Mouse (Mus musculus) kidney, postnatal 4 days (tissue): ENCODE measurements around the gene Usp46.
"Not testable (repeated sequence)": the region's sequence is repeated elsewhere in the genome, so short reads cannot be mapped to it uniquely, and the experiment has no call there.

Source experiments
- DNase-seq, 2 experiments: peaks; one replicate each; pipeline ENCODE4 v3.0.0; 2021; ENCODE audit warnings: mixed read lengths in 2 of 2

Gene Usp46

GRCm38 (mm10) chr5:74067831-74068713 lies at the start of gene Usp46:
TSS of gene Usp46 (minus strand) at chr5:74068431.
- DNase-seq, result peak; percentile 90 to 94

- DNase-seq, result no peak
Observed at GRCm38 (mm10) chr5:74113961-74114689, 45.9 kb upstream of the Usp46 start.

- no peak for DNase-seq
Observed at GRCm38 (mm10) chr5:74105445-74105844, 37.2 kb upstream of the Usp46 start.

DNA sequence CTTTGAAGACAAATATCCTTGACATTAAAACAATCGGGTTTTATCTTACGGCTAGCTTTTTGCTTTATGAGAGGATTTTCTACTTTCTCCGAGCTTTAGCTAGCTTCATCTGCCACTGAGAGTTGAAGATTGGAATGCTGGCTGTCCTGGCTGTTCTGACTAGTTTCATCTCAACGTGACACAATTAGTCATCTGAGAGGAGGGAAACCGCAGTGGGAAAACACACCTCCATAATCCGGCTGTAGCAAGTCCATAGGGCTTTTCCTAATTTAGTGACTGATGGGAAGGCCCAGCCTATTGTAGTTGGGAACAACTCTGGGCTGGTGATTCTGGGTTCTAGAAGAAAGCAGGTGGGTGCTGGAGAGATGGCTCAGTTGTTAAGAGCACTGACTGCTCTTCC lies 33.5 kb upstream of the Usp46 start:
- no peak for DNase-seq

- DNase-seq, result no peak
Observed at GRCm38 (mm10) chr5:74099046-74099445, 30.8 kb upstream of the Usp46 start.

DNA sequence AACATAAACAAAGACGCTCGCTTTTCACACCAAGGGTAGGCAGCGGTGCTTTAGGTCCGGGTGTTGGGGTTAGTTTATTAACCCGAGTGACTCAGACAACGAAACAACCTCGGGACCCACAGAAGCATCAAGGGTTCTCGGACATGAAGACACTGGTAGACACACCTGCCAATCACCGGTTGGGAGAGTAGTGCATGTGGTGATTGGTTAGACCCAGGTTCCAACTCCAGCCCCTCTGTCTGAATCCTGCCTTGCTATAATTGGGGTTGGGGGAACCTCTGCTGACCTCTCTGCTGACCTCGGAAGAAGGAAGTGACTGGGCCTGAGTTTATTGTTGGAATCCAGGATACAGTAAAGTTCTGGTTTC lies 29.6 kb upstream of the Usp46 start:
- DNase-seq, result peak in 1 of 2 experiments; percentile 14

GRCm38 (mm10) chr5:74097116-74097853 lies 29.1 kb upstream of the Usp46 start:
- DNase-seq, result no peak

DNA sequence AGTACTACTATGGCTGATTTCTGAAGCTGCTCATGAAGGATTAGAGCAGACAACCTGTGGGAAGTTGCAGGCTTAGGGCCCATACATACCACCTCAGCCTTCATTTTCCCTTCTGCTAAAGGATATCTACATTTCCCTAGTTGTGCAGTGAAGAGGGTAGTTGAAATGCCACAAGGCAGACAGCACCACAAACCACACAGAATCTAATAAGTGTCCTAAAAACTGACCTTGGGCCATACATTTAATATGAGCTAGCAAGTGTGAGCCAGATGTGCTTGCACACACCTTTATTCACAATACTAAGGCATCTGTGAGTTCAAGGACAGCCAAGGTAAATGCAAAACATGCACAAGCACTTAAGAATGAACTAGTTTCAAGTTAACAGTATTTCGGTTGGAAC lies 27.8 kb upstream of the Usp46 start:
- DNase-seq, result no peak

GRCm38 (mm10) chr5:74095611-74096010 lies 27.4 kb upstream of the Usp46 start:
- DNase-seq, result no peak

DNA sequence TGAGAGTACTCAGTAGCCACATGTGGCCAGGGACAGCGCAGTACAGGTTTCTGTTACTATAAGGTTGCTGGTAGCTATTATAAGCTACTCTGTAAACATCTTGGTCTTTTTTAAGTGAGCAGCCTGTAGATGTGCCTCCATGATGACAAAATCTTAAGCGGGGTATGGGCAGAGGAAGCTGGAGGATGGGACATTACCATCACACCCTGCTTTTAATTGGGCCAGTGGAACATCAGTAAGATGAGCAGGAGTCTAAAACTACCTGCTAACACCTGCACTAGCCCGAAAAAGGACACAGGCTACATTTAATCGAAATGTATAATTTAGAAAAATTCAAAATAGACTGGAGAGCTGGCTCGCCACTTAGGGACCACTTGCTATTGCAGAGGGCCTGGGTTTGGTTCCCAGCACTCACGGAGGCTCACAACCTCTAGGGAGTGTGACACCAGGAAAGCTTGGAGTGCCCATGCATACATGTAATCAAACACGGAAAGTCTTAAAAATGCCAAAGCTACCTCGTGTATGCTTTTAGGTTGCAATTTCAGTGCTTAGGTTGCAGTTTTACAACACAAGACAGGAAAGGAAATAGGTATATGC lies 26.7 kb upstream of the Usp46 start:
- no peak for DNase-seq

GRCm38 (mm10) chr5:74093556-74094428 lies 25.6 kb upstream of the Usp46 start:
- no peak for DNase-seq

- peak; percentile 92 to 96 for DNase-seq
Observed at GRCm38 (mm10) chr5:74092833-74093555, 24.8 kb upstream of the Usp46 start.

DNA sequence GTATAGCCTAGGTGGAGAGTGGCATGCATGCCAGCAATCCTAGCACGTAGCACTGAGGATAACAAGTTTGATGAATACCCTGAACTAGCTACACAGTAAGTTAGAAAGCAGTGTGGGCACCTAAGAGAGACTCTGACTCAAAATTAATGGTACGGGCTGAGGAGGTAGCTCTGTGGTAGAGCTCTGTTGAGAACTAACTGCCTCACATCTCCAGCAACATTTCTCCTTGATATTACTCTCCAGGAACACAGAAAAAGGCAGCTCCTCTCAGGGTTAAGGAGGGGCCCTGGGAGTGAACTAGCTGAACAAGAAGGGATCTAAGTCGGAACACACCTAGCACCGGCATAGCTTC lies 24.2 kb upstream of the Usp46 start:
- DNase-seq, result no peak

GRCm38 (mm10) chr5:74089643-74090042 lies 21.4 kb upstream of the Usp46 start:
- DNase-seq, result no peak

GRCm38 (mm10) chr5:74081756-74082155 lies 13.5 kb upstream of the Usp46 start:
- no peak for DNase-seq

DNA sequence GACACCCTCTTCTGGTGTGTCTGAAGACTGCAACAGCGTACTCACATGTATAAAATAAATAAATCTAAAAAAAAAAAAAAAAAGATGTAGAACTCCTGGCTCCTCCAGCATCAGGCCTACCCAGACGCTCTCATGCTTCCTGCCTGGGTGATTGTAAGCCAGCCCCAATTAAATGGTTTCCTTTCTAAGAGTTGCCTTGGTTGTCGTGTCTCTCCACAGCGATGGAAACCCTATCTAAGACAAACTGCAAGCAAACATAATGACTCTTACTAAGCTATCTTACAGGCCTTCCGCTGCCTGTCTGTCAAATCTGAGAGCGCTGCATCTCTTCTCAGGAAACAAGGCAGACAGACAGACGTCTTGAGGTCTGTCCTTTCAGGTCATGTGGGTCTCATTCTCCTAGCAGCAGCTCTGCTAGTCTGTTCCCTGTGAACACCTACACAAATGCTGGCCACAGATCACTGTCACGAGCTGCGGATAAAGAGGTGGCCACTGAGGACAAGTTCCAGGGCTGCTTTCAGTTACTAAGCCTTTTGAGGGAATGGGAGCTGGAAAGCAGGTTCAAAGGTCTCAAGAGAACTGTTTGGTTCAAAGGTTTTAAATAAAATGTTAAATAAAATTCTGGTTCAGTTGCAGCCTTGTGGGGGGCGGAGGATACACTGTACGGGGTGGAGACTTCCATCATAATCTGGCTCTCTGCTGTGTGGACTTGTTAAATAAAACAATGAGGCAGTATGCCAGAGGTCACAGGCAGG lies 10.8 kb upstream of the Usp46 start:
- no peak for DNase-seq

GRCm38 (mm10) chr5:74078400-74078799 lies 10.2 kb upstream of the Usp46 start:
- DNase-seq, result no peak

- no peak for DNase-seq
Observed at GRCm38 (mm10) chr5:74077959-74078358, 9.7 kb upstream of the Usp46 start.

- DNase-seq, result peak; percentile 52 to 66
Observed at GRCm38 (mm10) chr5:74076759-74077158, 8.5 kb upstream of the Usp46 start.

GRCm38 (mm10) chr5:74070564-74070963 lies 2.3 kb upstream of the Usp46 start:
- not testable (repeated sequence) for DNase-seq
